Comparison of ENCODE assay signal across 9 mouse cellular contexts in the genomic region with DNA sequence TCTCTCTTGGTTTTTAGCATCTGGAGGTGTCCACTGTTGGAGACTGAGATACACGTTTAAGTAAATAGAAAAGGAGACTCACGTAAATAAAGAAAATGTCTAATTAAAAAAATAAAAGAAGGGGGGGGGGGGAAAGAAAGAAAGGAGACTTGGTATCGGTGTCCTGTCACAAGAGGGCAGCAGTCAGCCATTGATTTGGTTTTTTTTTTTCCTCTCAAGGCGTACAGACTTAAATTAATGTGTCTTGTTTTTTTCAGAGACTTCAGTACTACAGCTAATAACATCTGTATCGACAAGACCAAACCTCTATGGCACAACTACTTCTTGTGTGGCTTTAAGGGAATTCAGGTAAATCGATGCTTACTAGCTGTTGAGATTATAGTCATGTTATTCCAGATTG. TPM values are rescaled to one million over a fixed set of nuclear protein-coding genes. Genes with fewer than 3 reads are reported as not detected.
A peak's percentile ranks its signal among the peaks of the same experiment; 100 is the strongest.
DNase-seq lines count a peak whose midpoint lies in the region; ATAC-seq and TF ChIP-seq lines count a peak whose summit lies in the region.
"Had no signal": no experiment of that assay in that cellular context is flagged by ENCODE, and none has a peak within 500 bp of the region (broad histone marks: within the 10 kb centered on the region; RNA-seq: fewer than 3 reads in every experiment).

No protein-coding gene starts in this region.

- no peaks in the 10 kb centered on the region for H3K36me3 ChIP-seq in heart, adult 2 months (ENCODE audit: control insufficient read depth, insufficient read depth, low read length)
- peaks cover 4% of the 10 kb centered on the region; the same call in 1 of the 2 replicates for H3K36me3 ChIP-seq in heart, embryonic 10.5 days
- no peaks in the 10 kb centered on the region for H3K36me3 ChIP-seq in stomach, postnatal 0 days (ENCODE audit: control insufficient read depth, insufficient read depth, low read length)

- H3K27me3 ChIP-seq in heart, adult 2 months (ENCODE audit: control insufficient read depth, insufficient read depth, low read length): no peaks in the 10 kb centered on the region
- H3K27me3 ChIP-seq in heart, embryonic 10.5 days (ENCODE audit: insufficient read depth, poor library complexity, severe bottlenecking): no peaks in the 10 kb centered on the region
- no peaks in the 10 kb centered on the region for H3K27me3 ChIP-seq in stomach, postnatal 0 days (ENCODE audit: control insufficient read depth, insufficient read depth, low read length)

- no peak for TF ChIP-seq POLR2A in heart, adult 2 months (IDR thresholded peaks at IDR 0.05; ENCODE audit: insufficient read depth, low read depth, low read length)

- intact Hi-C loops in heart, adult 2 months (cut with DNase I): loop anchor here (2.0 to 5.0 kb wide), 5 partner anchors 139 to 628 kb away; a partner anchor contains a TSS

- no peak overlapping the region for H3K9ac ChIP-seq in heart, adult 2 months (ENCODE audit: low read depth, low read length)
- no peak overlapping the region for H3K9ac ChIP-seq in stomach, postnatal 0 days (ENCODE audit: low read length)

- WGBS in heart, adult 2 months: 38% methylated on average over 6 of the region's 6 CpGs
- WGBS in heart, embryonic 10.5 days: 50% methylated on average over 6 of the region's 6 CpGs
- 31% methylated on average over 6 of the region's 6 CpGs for WGBS in stomach, postnatal 0 days

- no peak overlapping the region for H3K4me3 ChIP-seq in heart, adult 2 months
- H3K4me3 ChIP-seq in heart, embryonic 10.5 days: no peak overlapping the region
- no peak overlapping the region for H3K4me3 ChIP-seq in stomach, postnatal 0 days (ENCODE audit: low read depth, low read length)
- H3K4me3 ChIP-seq: myocyte had no signal

- no peak overlapping the region for H3K27ac ChIP-seq in heart, adult 2 months
- no peak overlapping the region for H3K27ac ChIP-seq in heart, embryonic 10.5 days
- H3K27ac ChIP-seq in stomach, postnatal 0 days (replicated peaks): no peak overlapping the region

- no peak for ATAC-seq in stomach, postnatal 0 days (ENCODE audit: low FRiP score, low TSS enrichment)

- TF ChIP-seq EP300 in heart, adult 2 months (IDR thresholded peaks at IDR 0.05; ENCODE audit: insufficient read depth, low read depth, low read length): no peak
- no peak for TF ChIP-seq EP300 in stomach, postnatal 0 days (optimal IDR thresholded peaks at IDR 0.05)

- no peaks in the 10 kb centered on the region for H3K79me2 ChIP-seq in heart, adult 2 months (replicated peaks; ENCODE audit: control insufficient read depth, insufficient read depth, low read length)

- no peak overlapping the region for H3K4me2 ChIP-seq in stomach, postnatal 0 days (replicated peaks; ENCODE audit: low read depth)

- peak; percentile 70 for TF ChIP-seq CTCF in heart, adult 2 months (IDR thresholded peaks at IDR 0.05)
- TF ChIP-seq CTCF in stomach, postnatal 0 days (IDR thresholded peaks at IDR 0.05; ENCODE audit: low read depth): peak; percentile 79

- DNase-seq in heart, adult 2 months: no peak
- DNase-seq in heart, embryonic 10.5 days (ENCODE audit: low spot score): no peak
- DNase-seq in ovary, postnatal 14 days (ENCODE audit: low spot score): peak; percentile 47
- DNase-seq in ovary, postnatal 36 days (ENCODE audit: low spot score): no peak
- DNase-seq in adrenal gland, postnatal 25 days: peak; percentile 25
- DNase-seq in induced T-regulatory cell, adult 2 months (ENCODE audit: low read depth): peak; percentile 42
- DNase-seq in stomach, postnatal 0 days (ENCODE audit: low spot score): no peak
- DNase-seq in neural tube, embryonic 10.5 days (ENCODE audit: extremely low spot score, low spot score): no peak

- no peaks in the 10 kb centered on the region for H3K4me1 ChIP-seq in heart, adult 2 months (ENCODE audit: control insufficient read depth, insufficient read depth, low read length)
- H3K4me1 ChIP-seq in heart, embryonic 10.5 days: no peaks in the 10 kb centered on the region
- H3K4me1 ChIP-seq in stomach, postnatal 0 days (replicated peaks; ENCODE audit: control insufficient read depth, insufficient read depth): no peaks in the 10 kb centered on the region

- H3K9me3 ChIP-seq in heart, embryonic 10.5 days: no peaks in the 10 kb centered on the region
- no peaks in the 10 kb centered on the region for H3K9me3 ChIP-seq in stomach, postnatal 0 days (ENCODE audit: control insufficient read depth, low read length)

RNA-seq across cellular contexts. Expression of a gene that starts 34.2 kb away (rescaled TPM):
- total RNA-seq in heart, adult 2 months (2021): 10 to 100 TPM; 83.9 to 85.4 TPM
- polyA plus RNA-seq in heart, adult 2 months (2012; rRNA removed): 10.3 and 29.0 TPM in 2 replicates
- 77.5 and 81.3 TPM in 2 replicates for polyA plus RNA-seq in heart, embryonic 10.5 days (2016; fragmentation: Nextera tagmentation; extraction: Ambion mirVana)
- total RNA-seq in adrenal gland, postnatal 25 days (2021): 128 and 139 TPM in 2 replicates
- polyA plus RNA-seq in stomach, postnatal 0 days (2015; fragmentation: Nextera tagmentation; extraction: Ambion mirVana): 36.2 and 36.8 TPM in 2 replicates

RNA-seq across cellular contexts. Expression of a gene that starts 34.2 kb away (rescaled TPM):
- 10 to 100 TPM; 10.1 TPM for total RNA-seq in heart, adult 2 months (2021)
- polyA plus RNA-seq in heart, adult 2 months (2012; rRNA removed): 8.9 and 10.6 TPM in 2 replicates
- 34.0 and 40.7 TPM in 2 replicates for polyA plus RNA-seq in heart, embryonic 10.5 days (2016; fragmentation: Nextera tagmentation; extraction: Ambion mirVana)
- 77.6 and 102 TPM in 2 replicates for total RNA-seq in adrenal gland, postnatal 25 days (2021)
- polyA plus RNA-seq in stomach, postnatal 0 days (2015; fragmentation: Nextera tagmentation; extraction: Ambion mirVana): 30.8 and 33.5 TPM in 2 replicates

Comparison
In these comparisons a context has a peak if more than half of its experiments do, and no peak if none do; other contexts are left out.
1. DNase-seq: peak in ovary, postnatal 14 days (single experiment), adrenal gland, postnatal 25 days (single experiment) and induced T-regulatory cell, adult 2 months (single experiment); none in heart, adult 2 months (0 of 2), heart, embryonic 10.5 days (single experiment), ovary, postnatal 36 days (single experiment), stomach, postnatal 0 days (single experiment) and neural tube, embryonic 10.5 days (single experiment).